Mouse (Mus musculus) forebrain, embryonic 15.5 days (tissue): ENCODE results near the gene Ctr9. TPM values are rescaled to one million over a fixed set of nuclear protein-coding genes. Genes with fewer than 3 reads are reported as not detected.
A peak's percentile ranks its signal among the peaks of the same experiment; 100 is the strongest.

Experiments used
- ATAC-seq: fragments of 200-750 bp; cut with Nextera tagmentation; replicated peaks from 2 replicates; pipeline ENCODE4 v1.8.0; 2017; ENCODE audit warnings: mild to moderate bottlenecking, moderate TSS enrichment, moderate library complexity
- H3K27ac ChIP-seq: fragments of 300-500 bp; sonication (generic); replicated peaks from 2 replicates; pipeline ENCODE4 v1.5.1; 2015; ENCODE audit warnings: mild to moderate bottlenecking, inconsistent platforms
- H3K27me3 ChIP-seq: fragments of 300-500 bp; sonication (generic); 2 replicates; pipeline ENCODE4 v1.6.1; 2015; ENCODE audit warnings: inconsistent platforms
- H3K36me3 ChIP-seq: fragments of 300-500 bp; sonication (generic); 2 replicates; pipeline ENCODE4 v1.6.1; 2015; ENCODE audit warnings: mild to moderate bottlenecking, inconsistent platforms
- H3K4me1 ChIP-seq: fragments of 300-500 bp; sonication (generic); 2 replicates; pipeline ENCODE4 v1.6.1; 2015; ENCODE audit warnings: inconsistent platforms
- H3K4me2 ChIP-seq: fragments of 300-500 bp; sonication (generic); replicated peaks from 2 replicates; pipeline ENCODE4 v1.6.1; 2015; ENCODE audit warnings: mild to moderate bottlenecking, inconsistent platforms
- H3K4me3 ChIP-seq: fragments of 300-500 bp; sonication (generic); 2 replicates; pipeline ENCODE4 v1.5.1; 2015; ENCODE audit warnings: mild to moderate bottlenecking, inconsistent platforms
- H3K9ac ChIP-seq: fragments of 300-500 bp; sonication (generic); replicated peaks from 2 replicates; pipeline ENCODE4 v1.6.1; 2015; ENCODE audit warnings: mild to moderate bottlenecking, inconsistent platforms
- H3K9me3 ChIP-seq: fragments of 300-500 bp; sonication (generic); 2 replicates; pipeline ENCODE4 v1.6.1; 2016; ENCODE audit warnings: inconsistent platforms
- WGBS: fragments of 180-500 bp; shearing (Covaris S2); methylation state at CpG from one replicate; pipeline ENCODE4 v1.1.7; 2015; ENCODE audit warnings: mixed read lengths; 5-methylcytosine and 5-hydroxymethylcytosine counted together
- polyA plus RNA-seq: library from polyadenylated mRNA; unstranded; fragments of >200 nt; fragmentation: Nextera tagmentation; extraction: Ambion mirVana; gene quantifications from 2 replicates; pipeline ENCODE4 v1.2.1, GENCODE M21; 2015

Ctr9 gene
- 80.6 and 87.5 TPM in 2 replicates for polyA plus RNA-seq

DNA sequence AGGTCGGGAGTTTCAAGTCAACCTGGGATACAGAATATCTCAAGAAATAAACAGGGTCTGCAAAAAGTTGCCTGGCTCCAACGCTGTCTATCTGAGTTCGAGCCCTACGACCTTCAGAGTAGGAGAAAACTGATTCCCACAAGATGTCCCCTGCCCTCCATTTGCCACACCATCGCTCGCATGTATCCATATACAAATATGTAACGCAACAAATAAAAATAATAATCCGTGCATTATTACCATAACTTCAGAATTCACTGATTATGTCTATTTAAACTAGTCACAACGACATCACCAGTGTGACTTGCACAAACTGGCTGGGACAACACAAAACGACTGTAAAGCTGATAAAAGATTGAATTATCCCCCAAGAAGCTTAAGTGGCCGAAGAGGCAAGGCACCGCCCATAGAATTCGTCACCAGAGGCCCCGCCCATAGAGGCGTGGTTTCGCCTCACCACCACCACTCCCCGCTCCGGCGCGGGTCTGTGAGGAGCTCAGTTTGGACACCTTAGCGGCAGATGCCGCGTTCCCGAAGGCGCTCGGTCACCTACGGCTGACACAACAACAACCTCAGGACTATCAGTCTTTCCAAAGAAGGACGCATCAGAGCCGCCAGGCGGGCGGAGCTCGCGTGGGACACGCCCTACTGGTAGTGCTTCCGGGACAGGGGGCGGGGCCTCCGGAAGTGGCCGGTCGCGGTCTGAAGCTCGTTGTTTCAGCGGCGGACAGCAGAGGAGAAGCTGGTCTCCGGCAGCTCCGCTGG is at the start of gene Ctr9:
Gene Ctr9 (plus strand): TSS at position 671 of the 765 bp plus-strand sequence.
- peak; percentile 97 for ATAC-seq
- Histone ChIP-seq H3K27ac (peak within 1 kb of the TSS; percentile 95), H3K9me3 (no peaks in the 10 kb centered on the region), H3K4me3 (peak within 1 kb of the TSS; percentile 99), H3K27me3 (no peaks in the 10 kb centered on the region), H3K4me2 (peak within 1 kb of the TSS; percentile 77), H3K9ac (peak within 1 kb of the TSS; percentile 76), H3K4me1 (peaks cover 23% of the 10 kb centered on the region), H3K36me3 (peaks cover 20% of the 10 kb centered on the region)
- 6% methylated on average over 45 of the region's 45 CpGs for WGBS

- WGBS: 68% methylated on average over 8 of the region's 8 CpGs
- no peaks in the 10 kb centered on the region for H3K27me3 ChIP-seq
Measured at GRCm38 (mm10) chr7:110981036-110981435, 47.7 kb upstream of the Ctr9 start.

GRCm38 (mm10) chr7:110982053-110982705 is 46.6 kb upstream of the Ctr9 start, which contains the start of gene Mrvi1:
TSS of gene Mrvi1 (minus strand) at chr7:110982461.
- Histone ChIP-seq H3K4me1 (no peaks in the 10 kb centered on the region), H3K36me3 (no peaks in the 10 kb centered on the region), H3K9ac (no peak within 1 kb of the TSS), H3K27me3 (no peaks in the 10 kb centered on the region), H3K4me3 (no peak within 1 kb of the TSS), H3K4me2 (no peak within 1 kb of the TSS), H3K27ac (no peak within 1 kb of the TSS), H3K9me3 (no peaks in the 10 kb centered on the region)
- ATAC-seq: no peak
- 65% methylated on average over 7 of the region's 7 CpGs for WGBS

More at GRCm38 (mm10) chr7:110981036-110981435, 47.7 kb upstream of the Ctr9 start:
- no peak overlapping the region for H3K9ac ChIP-seq
- H3K4me1 ChIP-seq: no peaks in the 10 kb centered on the region
- no peak overlapping the region for H3K4me2 ChIP-seq
- no peak for ATAC-seq
- no peak overlapping the region for H3K27ac ChIP-seq
- no peaks in the 10 kb centered on the region for H3K9me3 ChIP-seq
- H3K36me3 ChIP-seq: no peaks in the 10 kb centered on the region
- no peak overlapping the region for H3K4me3 ChIP-seq

GRCm38 (mm10) chr7:110982764-110983163 is 46.0 kb upstream of the Ctr9 start:
- Histone ChIP-seq H3K27ac (no peak overlapping the region), H3K4me1 (no peaks in the 10 kb centered on the region), H3K4me2 (no peak overlapping the region), H3K27me3 (no peaks in the 10 kb centered on the region), H3K9me3 (no peaks in the 10 kb centered on the region), H3K9ac (no peak overlapping the region), H3K4me3 (no peak overlapping the region), H3K36me3 (no peaks in the 10 kb centered on the region)
- WGBS: 75% methylated on average over 4 of the region's 4 CpGs
- ATAC-seq: no peak

DNA sequence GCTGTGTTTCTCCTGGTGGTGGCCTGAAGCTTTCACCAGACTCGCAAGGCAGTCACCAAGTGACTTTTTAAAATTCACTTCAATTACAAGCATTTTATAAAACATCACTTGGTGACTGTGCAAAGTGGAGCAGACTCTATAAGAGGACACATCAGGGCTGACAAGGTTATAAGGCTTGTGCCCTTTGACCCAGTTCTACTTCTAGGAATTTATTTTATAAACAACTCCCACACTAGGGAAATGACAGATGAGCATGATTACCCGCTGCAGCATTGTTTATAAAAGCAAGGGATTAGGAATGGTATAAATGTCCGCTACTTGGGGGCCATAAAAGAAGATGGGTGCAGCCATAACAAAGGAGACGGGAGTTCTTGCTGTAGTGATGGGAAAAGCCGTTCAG is 45.1 kb upstream of the Ctr9 start:
- no peaks in the 10 kb centered on the region for H3K36me3 ChIP-seq
- H3K4me3 ChIP-seq: no peak overlapping the region
- H3K4me2 ChIP-seq: no peak overlapping the region
- H3K9me3 ChIP-seq: no peaks in the 10 kb centered on the region
- no peaks in the 10 kb centered on the region for H3K27me3 ChIP-seq
- H3K27ac ChIP-seq: no peak overlapping the region
- H3K9ac ChIP-seq: no peak overlapping the region
- 80% methylated on average over 5 of the region's 5 CpGs for WGBS
- no peak for ATAC-seq
- H3K4me1 ChIP-seq: no peaks in the 10 kb centered on the region

GRCm38 (mm10) chr7:110985581-110986265 is 43.0 kb upstream of the Ctr9 start:
- Histone ChIP-seq H3K9me3 (no peaks in the 10 kb centered on the region), H3K36me3 (no peaks in the 10 kb centered on the region), H3K27me3 (no peaks in the 10 kb centered on the region), H3K4me3 (no peak overlapping the region), H3K4me2 (no peak overlapping the region), H3K27ac (no peak overlapping the region), H3K4me1 (no peaks in the 10 kb centered on the region), H3K9ac (no peak overlapping the region)
- WGBS: 66% methylated on average over 7 of the region's 7 CpGs
- no peak for ATAC-seq

GRCm38 (mm10) chr7:110988081-110988480 is 40.7 kb upstream of the Ctr9 start:
- Histone ChIP-seq H3K27ac (no peak overlapping the region), H3K4me2 (no peak overlapping the region), H3K4me3 (no peak overlapping the region), H3K4me1 (no peaks in the 10 kb centered on the region), H3K9ac (no peak overlapping the region), H3K9me3 (no peaks in the 10 kb centered on the region), H3K27me3 (no peaks in the 10 kb centered on the region), H3K36me3 (no peaks in the 10 kb centered on the region)
- 83% methylated on average over 3 of the region's 3 CpGs for WGBS
- no peak for ATAC-seq

DNA sequence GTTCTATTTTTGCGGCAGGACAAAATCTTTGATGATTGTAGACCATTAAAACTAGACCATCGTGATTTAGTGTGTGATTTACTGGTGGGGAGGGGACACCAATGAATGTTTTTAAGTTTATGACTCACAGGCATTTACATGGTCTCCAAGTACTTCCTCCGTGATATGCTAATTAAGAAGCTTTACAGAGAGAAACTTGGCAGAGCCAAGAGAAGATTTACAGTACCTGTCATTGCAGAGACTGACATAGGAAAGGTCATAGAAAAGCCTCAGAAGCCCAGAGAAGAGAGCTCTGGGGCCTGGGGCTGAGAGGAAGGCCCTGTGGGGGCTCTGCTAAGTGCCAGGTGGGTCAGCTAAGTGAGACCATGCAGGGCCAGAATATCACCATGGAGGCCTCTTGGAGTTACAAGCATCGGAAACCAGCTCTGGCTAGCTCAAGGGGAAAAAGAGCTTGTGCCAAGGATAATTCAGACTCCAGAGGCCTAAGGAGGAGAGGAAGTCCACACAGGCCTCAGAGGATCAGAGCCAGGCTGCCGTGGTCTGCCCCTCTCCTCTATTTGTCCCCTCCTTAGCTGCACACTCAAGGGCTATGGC is 39.4 kb upstream of the Ctr9 start:
- Histone ChIP-seq H3K9me3 (no peaks in the 10 kb centered on the region), H3K9ac (no peak overlapping the region), H3K36me3 (no peaks in the 10 kb centered on the region), H3K27me3 (no peaks in the 10 kb centered on the region), H3K4me3 (no peak overlapping the region), H3K4me2 (no peak overlapping the region), H3K4me1 (no peaks in the 10 kb centered on the region), H3K27ac (no peak overlapping the region)
- no peak for ATAC-seq
- WGBS: 71% methylated on average over 5 of the region's 5 CpGs

- no peak overlapping the region for H3K27ac ChIP-seq
- no peak overlapping the region for H3K9ac ChIP-seq
- WGBS: 62% methylated on average over 5 of the region's 5 CpGs
- no peak overlapping the region for H3K4me2 ChIP-seq
- H3K9me3 ChIP-seq: no peaks in the 10 kb centered on the region
- H3K36me3 ChIP-seq: no peaks in the 10 kb centered on the region
- no peaks in the 10 kb centered on the region for H3K27me3 ChIP-seq
- H3K4me3 ChIP-seq: no peak overlapping the region
- no peaks in the 10 kb centered on the region for H3K4me1 ChIP-seq
- ATAC-seq: no peak
Measured at GRCm38 (mm10) chr7:110990356-110991220, 38.2 kb upstream of the Ctr9 start.

DNA sequence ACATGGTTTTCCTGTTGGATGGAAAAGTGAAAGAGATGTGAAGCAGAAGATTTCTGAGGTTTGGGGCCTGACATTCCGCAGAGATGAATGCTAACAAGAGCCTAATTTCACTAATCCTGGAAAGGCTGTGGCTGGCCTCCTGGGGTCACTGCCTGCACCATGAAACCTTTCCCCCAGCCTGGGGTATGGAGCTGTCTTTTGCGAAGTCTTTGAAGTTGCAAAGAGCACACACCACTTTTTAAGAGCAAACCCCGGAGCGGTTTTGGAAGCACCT is 37.6 kb upstream of the Ctr9 start:
- Histone ChIP-seq H3K9me3 (no peaks in the 10 kb centered on the region), H3K27me3 (no peaks in the 10 kb centered on the region), H3K4me3 (no peak overlapping the region), H3K4me2 (no peak overlapping the region), H3K9ac (no peak overlapping the region), H3K36me3 (no peaks in the 10 kb centered on the region), H3K4me1 (no peaks in the 10 kb centered on the region), H3K27ac (no peak overlapping the region)
- ATAC-seq: no peak
- 26% methylated on average over 4 of the region's 4 CpGs for WGBS

DNA sequence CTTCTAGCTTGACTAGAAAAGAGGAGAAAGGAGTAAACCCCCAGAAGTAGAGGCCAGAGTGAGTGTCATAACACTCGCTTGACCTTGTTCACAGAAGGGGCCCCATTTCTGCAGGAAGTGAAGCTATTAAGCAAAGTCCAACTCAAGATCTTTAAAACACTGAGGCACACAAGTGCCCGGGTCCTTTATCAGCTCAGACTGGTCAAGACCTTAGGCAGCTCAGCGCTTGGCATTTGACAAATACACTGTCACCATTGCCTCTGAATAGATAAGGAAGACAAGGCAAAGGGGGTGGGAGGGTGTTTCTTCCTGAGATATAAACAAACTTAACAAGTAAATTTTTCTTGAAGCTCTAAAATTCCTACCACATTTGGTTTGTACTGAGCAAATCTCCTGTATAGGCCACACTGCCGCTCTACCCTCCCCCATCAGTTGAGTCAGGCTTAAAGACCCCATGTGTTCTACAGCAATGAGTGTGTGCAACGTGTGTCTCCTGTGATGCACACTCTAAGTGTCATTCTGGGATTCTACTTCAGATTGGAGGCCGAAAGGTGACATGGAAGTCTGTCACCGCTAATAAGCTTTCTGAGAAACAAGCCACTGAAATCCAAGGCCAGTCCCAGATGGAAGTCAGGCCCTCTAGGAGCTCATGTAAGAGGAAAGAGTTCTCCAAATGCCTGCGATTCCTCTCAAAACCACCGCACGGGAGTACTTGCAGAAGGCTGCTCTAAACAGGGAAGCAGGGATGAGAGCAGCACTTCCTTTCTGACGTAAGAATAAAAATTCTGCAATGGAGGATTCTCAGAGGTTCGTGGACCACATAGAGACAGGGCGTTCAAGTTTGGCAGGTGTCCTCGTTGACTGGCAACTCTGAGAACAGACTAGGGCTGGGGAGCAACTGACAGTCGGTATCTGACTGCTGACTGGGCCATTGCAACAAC is 29.6 kb upstream of the Ctr9 start:
- Histone ChIP-seq H3K9ac (no peak overlapping the region), H3K27me3 (no peaks in the 10 kb centered on the region), H3K4me2 (no peak overlapping the region), H3K36me3 (no peaks in the 10 kb centered on the region), H3K4me1 (no peaks in the 10 kb centered on the region), H3K9me3 (no peaks in the 10 kb centered on the region), H3K4me3 (no peak overlapping the region), H3K27ac (no peak overlapping the region)
- ATAC-seq: no peak
- 87% methylated on average over 15 of the region's 15 CpGs for WGBS
